Mouse (Mus musculus): ENCODE results near the gene Pik3ca.

Pik3ca gene

DNA sequence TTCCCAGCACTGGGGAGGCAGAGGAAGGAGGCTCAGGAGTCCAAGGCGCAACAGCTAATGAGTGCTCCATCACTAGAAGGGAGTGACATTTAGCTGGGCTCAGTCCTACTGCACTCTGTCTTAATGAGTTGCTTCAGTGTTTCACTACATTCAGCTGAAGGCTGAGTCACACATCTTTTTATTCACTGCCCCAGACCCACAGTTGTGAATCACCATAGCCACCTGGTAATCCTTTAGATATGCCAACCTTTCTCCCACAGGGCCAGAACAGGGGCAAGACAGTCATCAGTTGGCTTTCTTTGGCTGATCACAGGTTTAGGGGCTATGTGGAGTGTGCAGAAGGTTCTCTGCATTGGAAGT, 99.2 kb downstream of the Pik3ca start:
- DNase-seq (ENCODE audit: low spot score), result no peak

DNA sequence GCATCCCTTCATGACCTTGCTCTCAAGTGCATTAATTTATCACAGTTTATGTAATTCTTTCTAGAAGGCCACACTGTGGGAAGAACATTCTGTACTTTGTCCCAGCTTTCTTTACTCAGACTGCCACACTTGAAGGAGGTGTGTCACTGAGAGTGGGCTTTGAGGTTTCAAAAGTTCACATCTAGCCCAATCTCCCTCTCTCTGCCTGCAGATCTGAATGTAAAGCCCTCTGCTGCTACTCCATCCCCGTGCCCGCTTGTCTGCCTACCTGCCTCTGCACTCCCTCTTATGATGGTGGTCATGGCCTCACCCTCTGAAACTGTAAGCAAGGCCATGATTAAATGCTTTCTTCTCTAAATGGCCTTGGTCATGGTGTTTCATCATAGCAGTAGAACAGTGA, 102.9 kb downstream of the Pik3ca start:
- no peak for DNase-seq (ENCODE audit: low spot score)

DNA sequence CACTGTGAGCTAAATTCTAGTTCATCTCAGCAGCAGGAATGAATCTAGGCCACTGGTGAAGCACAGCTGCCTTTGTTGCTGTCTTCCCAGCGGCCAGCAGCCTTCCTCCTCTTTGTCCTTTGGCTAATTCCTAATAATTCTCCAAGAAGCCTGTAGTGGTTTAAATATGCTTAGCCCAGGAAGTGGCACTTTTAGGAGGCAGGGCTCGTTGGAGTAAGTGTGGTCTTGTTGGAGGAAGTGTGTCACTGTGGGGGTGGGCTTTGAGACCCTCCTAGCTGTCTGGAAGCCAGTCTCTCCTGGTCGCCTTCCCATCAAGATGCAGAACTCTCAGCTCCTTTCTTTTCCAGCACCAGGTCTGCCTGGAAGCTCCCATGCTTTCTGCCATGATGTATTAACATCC, 108.4 kb downstream of the Pik3ca start:
- DNase-seq (ENCODE audit: low spot score), result no peak

DNA sequence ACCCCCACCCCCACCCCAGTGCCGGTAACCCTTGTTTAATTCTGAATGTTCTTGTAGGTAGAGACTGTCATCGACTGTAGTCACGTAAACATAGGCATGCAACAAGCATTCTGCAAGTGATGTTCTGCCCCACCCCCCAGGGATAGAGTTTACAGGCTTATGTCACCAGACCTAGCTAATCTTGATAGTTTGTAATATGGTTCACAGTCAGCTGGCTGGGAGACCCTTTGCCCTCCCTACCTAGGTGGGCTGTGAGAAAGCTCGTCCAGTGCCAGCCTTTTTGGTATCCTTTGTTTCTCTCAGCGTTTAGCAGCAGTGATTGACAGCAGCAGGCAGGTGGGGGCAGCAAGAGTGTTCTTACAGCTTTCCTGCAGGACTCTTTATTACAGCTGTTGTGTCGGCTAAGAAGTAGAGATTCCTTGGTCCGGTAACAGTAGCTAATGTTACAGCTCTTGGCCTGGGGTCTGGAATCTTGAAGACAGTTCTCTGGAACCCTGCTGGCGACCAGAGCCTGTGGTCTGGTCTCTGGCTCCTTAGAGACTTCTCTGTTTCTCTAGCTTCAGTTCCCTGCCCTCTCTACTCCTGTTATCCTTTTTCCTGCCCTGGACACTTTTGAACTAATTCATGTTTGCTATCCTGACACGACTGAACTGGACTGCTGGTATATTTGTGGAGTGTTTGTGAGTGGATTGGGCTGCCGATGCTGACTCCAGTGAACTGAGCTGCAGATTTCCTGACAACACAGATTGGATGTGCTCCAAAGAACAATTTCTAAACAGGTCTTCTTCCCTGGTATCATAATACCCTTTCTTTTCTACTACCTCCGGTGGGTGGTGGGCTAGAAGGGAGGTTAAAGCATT, 109.1 kb downstream of the Pik3ca start:
- DNase-seq (ENCODE audit: low spot score), result no peak

DNA sequence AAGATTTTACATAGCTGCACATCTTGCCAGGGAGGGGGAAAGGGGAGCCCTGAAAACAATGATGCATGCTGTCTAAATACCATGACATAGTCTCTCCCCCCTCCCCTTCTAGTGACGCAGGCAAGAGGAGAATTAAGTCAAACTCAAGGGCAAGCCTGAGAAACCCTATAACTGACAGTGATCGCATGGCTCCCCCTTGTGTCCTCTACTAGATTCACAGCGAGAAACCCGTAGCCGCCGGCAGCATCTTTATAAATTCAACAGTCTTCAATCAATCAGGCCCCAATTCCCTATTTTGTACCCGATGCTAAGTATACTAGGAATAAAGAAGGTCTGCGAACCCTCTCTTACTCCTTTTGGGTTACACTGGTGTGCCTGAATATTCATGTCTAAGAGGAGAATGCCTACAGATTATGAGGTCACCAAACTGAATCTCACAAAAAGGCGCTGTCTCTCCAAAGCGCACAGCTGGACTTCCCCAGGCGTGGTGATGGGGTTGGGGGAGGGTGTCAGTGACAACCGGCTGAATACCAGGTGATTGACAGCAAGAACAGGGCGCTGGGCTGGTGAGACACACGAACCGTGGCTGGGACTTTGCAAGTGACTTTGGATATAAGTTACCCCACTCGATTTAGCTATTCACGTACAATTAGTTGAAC, 111.3 kb downstream of the Pik3ca start:
- DNase-seq (ENCODE audit: low spot score), result peak; percentile 32

DNA sequence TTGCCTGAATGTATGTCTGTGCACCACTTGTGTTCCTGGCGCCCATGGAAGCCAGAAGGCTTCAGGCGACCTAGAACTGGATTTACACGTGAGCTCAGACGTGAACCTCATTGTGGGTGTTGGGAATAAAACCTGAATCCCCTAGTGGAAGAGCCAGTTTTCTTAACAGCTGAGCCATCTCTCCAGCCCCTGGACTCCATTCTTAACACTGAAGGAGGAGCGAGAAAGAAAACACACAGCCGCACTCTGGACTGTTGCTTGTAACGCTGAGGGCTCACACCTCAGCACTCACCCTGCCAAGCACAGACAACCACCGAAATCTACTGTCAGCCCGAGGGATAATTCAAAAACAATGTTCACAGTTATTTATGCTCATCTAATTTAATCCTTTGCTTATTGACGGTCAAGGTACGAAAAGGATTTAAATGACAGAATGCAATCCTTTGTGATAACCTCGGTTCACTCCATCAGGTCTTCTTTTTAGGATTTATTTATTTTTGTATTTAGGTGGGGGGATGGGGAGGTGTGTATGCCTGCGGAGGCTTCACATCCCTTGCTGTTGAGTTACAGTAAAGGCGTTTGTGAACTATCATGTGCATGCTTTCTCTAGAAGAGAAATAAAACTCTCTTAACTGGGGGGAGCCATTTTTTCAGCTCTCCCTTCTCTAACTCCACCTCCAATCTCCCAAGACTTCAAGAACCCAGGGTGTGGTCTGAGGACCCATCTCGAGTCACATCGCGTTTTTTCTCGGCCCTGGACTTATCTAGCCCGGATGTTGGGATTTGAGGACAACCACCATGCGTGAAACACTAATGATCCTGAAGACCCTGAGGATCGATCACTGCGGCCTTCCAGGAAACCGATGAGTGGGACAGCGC, 112.3 kb downstream of the Pik3ca start, which contains the start of gene Zfp639:
TSS of gene Zfp639 (plus strand) at position 764 of the 879 bp plus-strand sequence.
- DNase-seq (ENCODE audit: low spot score), result no peak

DNA sequence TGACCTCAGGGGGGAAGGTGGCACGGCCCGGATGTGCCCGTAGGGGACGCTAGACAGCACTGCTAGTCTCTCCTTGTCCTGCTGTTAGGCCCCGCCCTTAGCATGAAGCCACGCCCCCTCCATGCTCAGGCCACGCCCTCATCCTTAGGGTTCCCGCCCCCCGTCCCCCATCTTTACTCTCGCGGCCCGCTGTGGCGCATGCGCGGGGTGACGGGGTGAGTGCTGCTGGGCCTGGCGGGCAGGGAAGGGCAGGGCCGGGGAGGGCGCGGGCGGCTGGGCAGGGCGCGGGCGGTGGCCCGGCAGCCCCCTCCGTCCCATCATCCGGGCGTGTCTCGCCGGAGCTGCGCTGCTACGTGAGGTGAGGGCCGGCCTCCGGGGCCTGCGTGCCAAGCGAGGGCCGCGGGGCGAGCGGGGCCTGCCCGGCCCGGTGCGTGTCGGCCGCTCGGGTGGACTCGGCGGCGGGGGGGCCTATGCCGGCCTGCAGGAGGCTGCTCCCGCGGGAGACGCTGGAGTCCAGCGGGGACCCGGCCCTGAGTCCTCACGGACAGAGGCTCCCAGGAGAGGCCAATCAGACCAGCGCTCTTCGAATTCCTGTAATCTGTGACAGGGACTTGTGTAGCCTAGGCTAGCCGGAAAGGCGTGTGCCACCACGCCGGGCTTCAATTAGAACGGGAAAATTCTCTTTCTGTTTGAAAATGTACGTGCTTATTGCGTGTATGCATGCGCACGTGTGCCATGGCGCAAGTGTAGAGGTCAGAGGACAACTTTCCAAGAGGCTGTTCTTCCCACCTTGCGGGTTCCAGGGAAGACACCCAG, 113.1 kb downstream of the Pik3ca start:
- DNase-seq (ENCODE audit: low spot score), result peak; percentile 96

DNA sequence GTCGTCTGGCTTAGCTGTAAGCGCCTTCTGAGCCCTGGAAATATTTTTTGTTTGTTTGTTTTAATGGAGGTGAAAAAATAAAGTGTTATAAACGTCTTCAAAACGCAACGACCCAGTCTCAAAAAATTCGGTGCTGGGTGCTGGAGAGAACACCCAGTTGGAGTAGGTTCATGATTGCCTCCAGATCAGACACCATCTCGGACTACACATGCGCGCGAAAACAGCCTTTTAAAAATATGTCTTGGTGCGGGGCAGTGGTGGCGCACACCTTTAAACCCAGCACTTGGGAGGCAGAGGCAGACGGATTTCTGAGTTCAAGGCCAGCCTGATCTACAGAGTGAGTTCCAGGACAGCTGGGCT, 113.7 kb downstream of the Pik3ca start:
- no peak for DNase-seq (ENCODE audit: low spot score)

DNA sequence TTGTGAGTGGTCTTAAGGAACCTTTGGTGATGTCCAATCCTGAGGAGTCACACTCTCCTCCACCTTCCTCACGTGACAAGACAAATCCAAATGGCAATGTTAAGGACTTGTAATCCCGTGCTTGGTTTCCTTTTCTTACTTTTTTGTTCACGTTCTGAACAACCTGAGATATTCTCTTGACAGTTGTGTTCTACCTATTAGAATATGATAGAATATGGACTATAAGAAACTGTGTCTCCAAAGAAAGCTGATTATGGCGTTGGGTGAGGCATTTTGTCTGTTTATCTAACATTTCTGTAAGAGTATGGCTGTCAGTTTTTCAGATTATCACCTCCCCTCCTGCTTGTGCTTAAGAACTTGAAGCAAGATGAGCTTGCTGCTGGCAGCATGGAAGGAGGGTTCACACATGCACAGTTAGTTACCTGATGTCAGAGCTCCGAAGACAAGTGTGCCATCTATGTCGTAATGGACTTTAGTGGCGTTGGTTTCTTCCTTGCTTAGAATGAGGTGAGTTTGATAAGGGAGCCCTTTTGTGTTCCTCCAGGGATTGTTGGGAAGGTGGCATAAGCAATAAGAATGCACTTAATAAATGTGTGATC, 115.3 kb downstream of the Pik3ca start:
- DNase-seq (ENCODE audit: low spot score), result no peak

DNA sequence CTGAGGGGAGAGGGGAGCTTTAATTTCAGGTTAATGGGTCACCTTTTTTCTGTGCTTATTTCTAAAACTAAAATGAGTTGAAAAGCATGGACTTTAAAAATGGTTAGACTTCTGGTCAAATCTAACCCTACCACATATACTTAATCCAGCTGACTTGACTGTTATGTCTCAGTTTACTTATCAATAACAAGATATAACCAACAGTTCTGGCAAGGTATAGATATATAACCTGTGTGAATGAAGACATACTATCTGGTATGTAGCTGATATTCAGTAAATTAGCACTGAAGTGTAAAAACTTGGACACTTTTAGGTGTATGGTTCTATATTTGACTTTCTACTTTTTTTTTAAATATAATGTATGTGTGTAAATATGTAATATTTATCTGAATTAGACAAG, 116.1 kb downstream of the Pik3ca start:
- DNase-seq (ENCODE audit: low spot score), result no peak
